Mouse (Mus musculus) urinary bladder, postnatal 25 days (tissue): ENCODE data around the gene Gigyf1.

ENCODE experiments used
- DNase-seq: peaks from one replicate; pipeline ENCODE4 v3.0.0; 2022; ENCODE audit warnings: low spot score

Gene Gigyf1

GRCm38 (mm10) chr5:137518436-137518835 is at the start of gene Gigyf1:
Gigyf1 (plus strand) TSS chr5:137518548.
- DNase-seq: no peak

GRCm38 (mm10) chr5:137472252-137472904 is 46.0 kb upstream of the Gigyf1 start:
- DNase-seq: no peak

- DNase-seq: no peak
These were observed 44.0 kb upstream of the Gigyf1 start for GRCm38 (mm10) chr5:137474351-137474750.

- no peak for DNase-seq
These were observed 41.4 kb upstream of the Gigyf1 start, which contains the start of gene Zan for GRCm38 (mm10) chr5:137476964-137477363. Zan (minus strand) TSS chr5:137477064.

- DNase-seq: peak; percentile 65
These were observed 37.2 kb upstream of the Gigyf1 start for GRCm38 (mm10) chr5:137481138-137481537.

GRCm38 (mm10) chr5:137481897-137482296 is 36.5 kb upstream of the Gigyf1 start:
- no peak for DNase-seq

- no peak for DNase-seq
These were observed 33.1 kb upstream of the Gigyf1 start for GRCm38 (mm10) chr5:137485071-137485850.

- no peak for DNase-seq
These were observed 32.5 kb upstream of the Gigyf1 start for GRCm38 (mm10) chr5:137485851-137486155.

- no peak for DNase-seq
These were observed 30.7 kb upstream of the Gigyf1 start for GRCm38 (mm10) chr5:137487616-137488015.

GRCm38 (mm10) chr5:137491559-137491958 is 26.8 kb upstream of the Gigyf1 start:
- DNase-seq: no peak

GRCm38 (mm10) chr5:137493831-137494230 is 24.5 kb upstream of the Gigyf1 start:
- no peak for DNase-seq

- no peak for DNase-seq
These were observed 18.2 kb upstream of the Gigyf1 start for GRCm38 (mm10) chr5:137500186-137500585.

GRCm38 (mm10) chr5:137501709-137502666 is 16.4 kb upstream of the Gigyf1 start, which contains the start of gene Pop7:
Pop7 (minus strand) TSS chr5:137502518.
- peak; percentile 99 for DNase-seq

- DNase-seq: peak; percentile 76
These were observed 15.7 kb upstream of the Gigyf1 start for GRCm38 (mm10) chr5:137502667-137503110.

GRCm38 (mm10) chr5:137504041-137504440 is 14.3 kb upstream of the Gigyf1 start:
- DNase-seq: no peak

- peak; percentile 68 for DNase-seq
These were observed 8.3 kb upstream of the Gigyf1 start for GRCm38 (mm10) chr5:137510014-137510501.

- no peak for DNase-seq
These were observed 7.6 kb upstream of the Gigyf1 start for GRCm38 (mm10) chr5:137510573-137511390.

GRCm38 (mm10) chr5:137511706-137512105 is 6.6 kb upstream of the Gigyf1 start:
- no peak for DNase-seq

GRCm38 (mm10) chr5:137512847-137513794 is 5.2 kb upstream of the Gigyf1 start:
- no peak for DNase-seq
